Mouse (Mus musculus): ENCODE data around the gene Mgst2.

DNA sequence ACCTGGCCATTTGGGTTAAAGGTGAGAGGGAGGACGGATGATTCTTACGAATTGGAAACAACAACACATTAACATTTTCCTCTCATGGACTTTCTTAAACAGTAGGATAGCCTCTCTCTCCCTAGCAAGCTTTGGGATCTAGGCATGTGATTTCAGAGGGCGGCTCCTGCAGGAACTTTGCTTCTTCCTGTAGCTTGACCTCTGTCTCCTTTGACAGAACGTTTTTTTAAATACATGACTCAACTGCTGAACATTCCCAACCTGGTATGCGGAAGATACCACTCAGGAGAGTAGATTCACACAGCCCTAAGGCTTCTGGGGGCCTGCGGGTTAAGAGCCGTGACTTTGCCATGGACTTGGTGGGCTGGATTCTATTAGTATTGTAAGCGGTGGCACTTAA is 10.7 kb upstream of the Mgst2 start:
- no peak for TF ChIP-seq CTCF (IDR thresholded peaks at IDR 0.05; ENCODE audit: borderline replicate concordance, insufficient read depth, low read depth, low read length)
- no peak for TF ChIP-seq POLR2A (IDR thresholded peaks at IDR 0.05; ENCODE audit: borderline replicate concordance, insufficient read depth, low read length)

Data from cerebellum, adult 2 months (tissue).